Mouse (Mus musculus): ENCODE measurements around the gene Nxpe3.

- TF ChIP-seq POLR2A (IDR thresholded peaks at IDR 0.05; ENCODE audit: low read depth, low read length) (no peak), CTCF (IDR thresholded peaks at IDR 0.05; ENCODE audit: extremely low read depth, insufficient read depth, insufficient read length, insufficient replicate concordance) (no peak)
Measured at GRCm38 (mm10) chr16:55822741-55823397, 72.2 kb downstream of the Nxpe3 start.
